Mouse (Mus musculus) frontal cortex, postnatal 25 days (tissue): Measurements from ENCODE around the gene Ptbp1.
A peak's percentile ranks its signal among the peaks of the same experiment; 100 is the strongest.

Experiments used
- DNase-seq, 2 experiments: peaks; one replicate each; pipeline ENCODE4 v3.0.0; 2022; ENCODE audit warnings: low spot score in 2 of 2

Gene Ptbp1

GRCm38 (mm10) chr10:79832786-79833181, 21.4 kb upstream of the Ptbp1 start:
- no peak for DNase-seq

GRCm38 (mm10) chr10:79834769-79835398, 19.3 kb upstream of the Ptbp1 start:
- peak; percentile 51 to 68 for DNase-seq

- DNase-seq: no peak
Measured at GRCm38 (mm10) chr10:79836918-79837317, 17.3 kb upstream of the Ptbp1 start.

GRCm38 (mm10) chr10:79838151-79838550, 16.1 kb upstream of the Ptbp1 start:
- no peak for DNase-seq

GRCm38 (mm10) chr10:79840091-79840490, 14.1 kb upstream of the Ptbp1 start:
- DNase-seq: no peak

- DNase-seq: peak; percentile 43 to 53
Measured at GRCm38 (mm10) chr10:79840644-79841551, 13.3 kb upstream of the Ptbp1 start.

GRCm38 (mm10) chr10:79842322-79842721, 11.9 kb upstream of the Ptbp1 start:
- no peak for DNase-seq

GRCm38 (mm10) chr10:79843476-79843875, 10.8 kb upstream of the Ptbp1 start:
- DNase-seq: no peak

- DNase-seq: no peak
Measured at GRCm38 (mm10) chr10:79846553-79846952, 7.7 kb upstream of the Ptbp1 start.

- no peak for DNase-seq
Measured at GRCm38 (mm10) chr10:79849941-79850628, 4.1 kb upstream of the Ptbp1 start.

GRCm38 (mm10) chr10:79851653-79852052, 2.6 kb upstream of the Ptbp1 start:
- DNase-seq: no peak

- DNase-seq: no peak
Measured at GRCm38 (mm10) chr10:79852107-79852789, 2.0 kb upstream of the Ptbp1 start.

- DNase-seq: no peak
Measured at GRCm38 (mm10) chr10:79852827-79853226, 1.4 kb upstream of the Ptbp1 start.

GRCm38 (mm10) chr10:79853392-79853791, 835 bp upstream of the Ptbp1 start:
- peak; percentile 80 to 83 for DNase-seq

- no peak for DNase-seq
Measured at GRCm38 (mm10) chr10:79854801-79855541, 744 bp downstream of the Ptbp1 start.

- no peak for DNase-seq
Measured at GRCm38 (mm10) chr10:79855558-79856184, 1.4 kb downstream of the Ptbp1 start.

- DNase-seq: no peak
Measured at GRCm38 (mm10) chr10:79856280-79856679, 2.1 kb downstream of the Ptbp1 start.

- DNase-seq: no peak
Measured at GRCm38 (mm10) chr10:79856704-79857451, 2.7 kb downstream of the Ptbp1 start.

GRCm38 (mm10) chr10:79857452-79857811, 3.2 kb downstream of the Ptbp1 start:
- DNase-seq: no peak

GRCm38 (mm10) chr10:79857894-79858293, 3.7 kb downstream of the Ptbp1 start:
- no peak for DNase-seq
